Mouse (Mus musculus): ENCODE measurements around the gene Slamf7. TPM values are rescaled to one million over a fixed set of nuclear protein-coding genes. Genes with fewer than 3 reads are reported as not detected.
"Not testable (repeated sequence)": the region's sequence is repeated elsewhere in the genome, so short reads cannot be mapped to it uniquely, and the experiment has no call there.

Gene Slamf7
- total RNA-seq (2021) = not detected

- no peak for DNase-seq
Observed at GRCm38 (mm10) chr1:171652734-171653133, at the start of gene Slamf7. Gene Slamf7, minus strand, starts transcription at chr1:171653035.

- peak; percentile 37 for DNase-seq
Observed at GRCm38 (mm10) chr1:171698983-171699382, 46.1 kb upstream of the Slamf7 start.

GRCm38 (mm10) chr1:171693918-171694317 lies 41.1 kb upstream of the Slamf7 start:
- DNase-seq = no peak

- no peak for DNase-seq
Observed at GRCm38 (mm10) chr1:171687320-171687719, 34.5 kb upstream of the Slamf7 start.

- DNase-seq = no peak
Observed at GRCm38 (mm10) chr1:171684923-171685322, 32.1 kb upstream of the Slamf7 start.

- no peak for DNase-seq
Observed at GRCm38 (mm10) chr1:171681531-171682299, 28.9 kb upstream of the Slamf7 start, which contains the start of gene Cd48. Gene Cd48, plus strand, starts transcription at chr1:171682009.

GRCm38 (mm10) chr1:171681009-171681408 lies 28.2 kb upstream of the Slamf7 start:
- no peak for DNase-seq

GRCm38 (mm10) chr1:171677721-171678120 lies 24.9 kb upstream of the Slamf7 start:
- no peak for DNase-seq

GRCm38 (mm10) chr1:171674467-171674866 lies 21.6 kb upstream of the Slamf7 start:
- DNase-seq = no peak

GRCm38 (mm10) chr1:171672854-171673475 lies 20.1 kb upstream of the Slamf7 start:
- DNase-seq = peak; percentile 12

- not testable (repeated sequence) for DNase-seq
Observed at GRCm38 (mm10) chr1:171672451-171672850, 19.6 kb upstream of the Slamf7 start.

- no peak for DNase-seq
Observed at GRCm38 (mm10) chr1:171667160-171667559, 14.3 kb upstream of the Slamf7 start.

- DNase-seq = no peak
Observed at GRCm38 (mm10) chr1:171666350-171666749, 13.5 kb upstream of the Slamf7 start.

- no peak for DNase-seq
Observed at GRCm38 (mm10) chr1:171663757-171664156, 10.9 kb upstream of the Slamf7 start.

- DNase-seq = no peak
Observed at GRCm38 (mm10) chr1:171661482-171661881, 8.6 kb upstream of the Slamf7 start.

- DNase-seq = no peak
Observed at GRCm38 (mm10) chr1:171660423-171660822, 7.6 kb upstream of the Slamf7 start.

GRCm38 (mm10) chr1:171658561-171658991 lies 5.7 kb upstream of the Slamf7 start:
- no peak for DNase-seq

- DNase-seq = no peak
Observed at GRCm38 (mm10) chr1:171648840-171649239, 4.0 kb downstream of the Slamf7 start.

GRCm38 (mm10) chr1:171647716-171648115 lies 5.1 kb downstream of the Slamf7 start:
- no peak for DNase-seq

GRCm38 (mm10) chr1:171646429-171646940 lies 6.3 kb downstream of the Slamf7 start:
- DNase-seq = no peak

GRCm38 (mm10) chr1:171643612-171644011 lies 9.2 kb downstream of the Slamf7 start:
- no peak for DNase-seq

GRCm38 (mm10) chr1:171640796-171641195 lies 12.0 kb downstream of the Slamf7 start:
- no peak for DNase-seq

- DNase-seq = no peak
Observed at GRCm38 (mm10) chr1:171638686-171639085, 14.1 kb downstream of the Slamf7 start.

GRCm38 (mm10) chr1:171637101-171637500 lies 15.7 kb downstream of the Slamf7 start:
- DNase-seq = no peak

All from heart, postnatal 4 days (tissue).